Mouse (Mus musculus) megakaryocyte, embryonic 14.5 days (primary cell): Measurements from ENCODE around the gene Slc9a1. TPM values are rescaled to one million over a fixed set of nuclear protein-coding genes. Genes with fewer than 3 reads are reported as not detected.

Experiments used
- H3K27me3 ChIP-seq: replicated peaks from 2 replicates; pipeline ENCODE3; 2012; ENCODE audit warnings: inconsistent platforms
- H3K36me3 ChIP-seq: replicated peaks from 2 replicates; pipeline ENCODE3; 2012; ENCODE audit warnings: low read length, inconsistent platforms, mixed read lengths
- H3K4me1 ChIP-seq: 2 replicates; pipeline ENCODE4 v1.6.1; 2012; ENCODE audit warnings: inconsistent platforms
- H3K4me3 ChIP-seq: replicated peaks from 2 replicates; pipeline ENCODE3; 2012; ENCODE audit warnings: moderate library complexity, mild to moderate bottlenecking, inconsistent platforms
- H3K9me3 ChIP-seq: 2 replicates; pipeline ENCODE4 v1.6.1; 2012; ENCODE audit warnings: inconsistent platforms
- FLI1 ChIP-seq: IDR thresholded peaks from 2 replicates; pipeline ENCODE4 v1.6.1; 2012; ENCODE audit warnings: low read length, inconsistent platforms, mixed read lengths
- GATA1 ChIP-seq: IDR thresholded peaks from 3 replicates; pipeline ENCODE4 v1.6.1; 2012; ENCODE audit warnings: mixed read lengths, low read length, inconsistent platforms, borderline replicate concordance
- polyA plus RNA-seq: library from polyadenylated mRNA; stranded (reverse); fragments of >175 nt; gene quantifications from 2 replicates; pipeline ENCODE4 v1.2.3, GENCODE M21; 2012; ENCODE audit warnings: low replicate concordance; ENCODE audit not compliant: insufficient read depth

Slc9a1 gene
- polyA plus RNA-seq, 1 experiment: 56.9 TPM

- Histone ChIP-seq H3K9me3 (no peaks in the 10 kb centered on the region), H3K36me3 (peaks cover 61% of the 10 kb centered on the region), H3K4me3 (no peak overlapping the region), H3K27me3 (no peaks in the 10 kb centered on the region), H3K4me1 (peaks cover 95% of the 10 kb centered on the region)
- TF ChIP-seq GATA1 (no peak), FLI1 (no peak)
Measured at GRCm38 (mm10) chr4:133397961-133398360, 28.5 kb downstream of the Slc9a1 start.

DNA sequence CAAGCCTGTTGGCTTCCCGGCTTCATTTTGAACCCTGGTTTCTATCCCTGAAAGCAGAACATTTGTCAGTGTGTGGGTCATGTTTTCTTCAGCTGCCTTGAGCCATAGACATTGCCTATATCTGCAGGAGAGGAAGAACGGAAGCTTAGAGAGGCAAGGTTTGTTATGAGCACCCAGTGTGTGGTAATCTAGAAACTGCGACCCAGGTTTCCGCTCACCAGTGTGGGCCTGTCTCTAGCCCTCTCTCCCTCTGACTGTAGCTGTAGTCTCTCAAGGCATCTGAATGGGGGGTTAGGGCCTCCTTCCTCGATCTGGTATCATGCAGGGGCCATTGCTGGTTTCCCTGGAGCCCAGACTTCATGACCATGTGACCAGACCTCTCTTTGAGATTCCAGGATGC lies 29.1 kb downstream of the Slc9a1 start:
- peaks cover 100% of the 10 kb centered on the region for H3K4me1 ChIP-seq
- no peak overlapping the region for H3K4me3 ChIP-seq
- TF ChIP-seq GATA1 (no peak), FLI1 (no peak)
- peaks cover 66% of the 10 kb centered on the region for H3K36me3 ChIP-seq
- no peaks in the 10 kb centered on the region for H3K9me3 ChIP-seq
- no peaks in the 10 kb centered on the region for H3K27me3 ChIP-seq

- Histone ChIP-seq H3K27me3 (no peaks in the 10 kb centered on the region), H3K36me3 (peaks cover 75% of the 10 kb centered on the region), H3K4me1 (peaks cover 95% of the 10 kb centered on the region), H3K9me3 (no peaks in the 10 kb centered on the region), H3K4me3 (no peak overlapping the region)
- TF ChIP-seq GATA1: no peak
- no peak for TF ChIP-seq FLI1
Measured at GRCm38 (mm10) chr4:133399509-133399908, 30.0 kb downstream of the Slc9a1 start.

- H3K4me1 ChIP-seq: peaks cover 95% of the 10 kb centered on the region
- no peaks in the 10 kb centered on the region for H3K27me3 ChIP-seq
- no peak overlapping the region for H3K4me3 ChIP-seq
- no peaks in the 10 kb centered on the region for H3K9me3 ChIP-seq
- H3K36me3 ChIP-seq: peaks cover 75% of the 10 kb centered on the region
- TF ChIP-seq GATA1 (no peak), FLI1 (no peak)
Measured at GRCm38 (mm10) chr4:133400098-133400497, 30.6 kb downstream of the Slc9a1 start.

- H3K4me3 ChIP-seq: peak overlapping the region; percentile 87
- no peaks in the 10 kb centered on the region for H3K9me3 ChIP-seq
- no peak for TF ChIP-seq GATA1
- no peak for TF ChIP-seq FLI1
- no peaks in the 10 kb centered on the region for H3K27me3 ChIP-seq
- peaks cover 74% of the 10 kb centered on the region for H3K36me3 ChIP-seq
- H3K4me1 ChIP-seq: peaks cover 95% of the 10 kb centered on the region
Measured at GRCm38 (mm10) chr4:133402011-133402410, 32.5 kb downstream of the Slc9a1 start.

GRCm38 (mm10) chr4:133403611-133404228 lies 34.2 kb downstream of the Slc9a1 start:
- H3K36me3 ChIP-seq: peaks cover 76% of the 10 kb centered on the region
- peaks cover 94% of the 10 kb centered on the region for H3K4me1 ChIP-seq
- H3K27me3 ChIP-seq: no peaks in the 10 kb centered on the region
- TF ChIP-seq FLI1: no peak
- TF ChIP-seq GATA1: no peak
- H3K9me3 ChIP-seq: no peaks in the 10 kb centered on the region
- H3K4me3 ChIP-seq: no peak overlapping the region

GRCm38 (mm10) chr4:133404256-133404655 lies 34.8 kb downstream of the Slc9a1 start:
- Histone ChIP-seq H3K9me3 (no peaks in the 10 kb centered on the region), H3K4me3 (no peak overlapping the region), H3K27me3 (no peaks in the 10 kb centered on the region), H3K36me3 (peaks cover 76% of the 10 kb centered on the region), H3K4me1 (peaks cover 93% of the 10 kb centered on the region)
- TF ChIP-seq FLI1: no peak
- TF ChIP-seq GATA1: no peak

DNA sequence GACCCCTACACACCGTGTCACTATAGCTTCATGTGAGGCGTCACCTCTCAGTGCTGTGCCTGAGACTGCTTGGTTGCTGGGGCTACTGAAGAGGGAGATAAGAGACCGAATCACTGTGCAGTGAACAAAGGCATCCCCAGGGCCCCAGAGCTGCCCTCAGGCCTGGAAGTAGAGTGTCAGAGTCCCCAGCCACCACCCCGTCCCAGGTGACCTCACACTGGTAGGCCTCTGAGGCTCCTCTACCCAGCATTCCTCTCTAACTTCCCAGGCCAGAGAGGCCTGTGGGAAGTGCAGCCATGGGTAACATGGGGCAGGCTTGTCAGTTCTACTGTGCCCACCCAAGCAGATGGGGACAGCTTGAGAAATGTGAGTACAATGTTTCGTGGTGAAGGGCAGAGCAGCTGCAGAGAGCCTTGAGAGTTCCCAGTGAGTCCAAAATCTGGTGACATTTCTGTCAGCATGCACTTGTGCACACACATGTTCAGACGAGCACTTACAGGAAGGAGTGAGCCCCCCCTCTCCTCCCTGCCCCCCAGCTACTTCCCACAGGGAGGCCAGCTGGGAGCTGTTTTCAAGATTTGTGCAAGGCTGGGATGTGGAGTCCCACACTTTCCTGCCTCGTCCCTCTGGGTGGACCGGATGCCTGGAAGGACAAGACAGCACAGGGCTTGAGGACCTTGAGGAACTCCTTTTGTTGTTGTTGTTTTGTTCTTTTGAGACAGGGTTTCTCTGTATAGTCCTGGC lies 37.0 kb downstream of the Slc9a1 start:
- Histone ChIP-seq H3K4me3 (no peak overlapping the region), H3K36me3 (peaks cover 84% of the 10 kb centered on the region), H3K4me1 (peaks cover 93% of the 10 kb centered on the region), H3K27me3 (no peaks in the 10 kb centered on the region), H3K9me3 (no peaks in the 10 kb centered on the region)
- TF ChIP-seq GATA1: no peak

GRCm38 (mm10) chr4:133407114-133407787 lies 37.7 kb downstream of the Slc9a1 start:
- Histone ChIP-seq H3K36me3 (peaks cover 91% of the 10 kb centered on the region), H3K27me3 (no peaks in the 10 kb centered on the region), H3K9me3 (no peaks in the 10 kb centered on the region), H3K4me3 (no peak overlapping the region), H3K4me1 (peaks cover 93% of the 10 kb centered on the region)
- TF ChIP-seq FLI1 (no peak), GATA1 (no peak)

GRCm38 (mm10) chr4:133408006-133408405 lies 38.5 kb downstream of the Slc9a1 start:
- Histone ChIP-seq H3K36me3 (peaks cover 93% of the 10 kb centered on the region), H3K9me3 (no peaks in the 10 kb centered on the region), H3K4me3 (peak overlapping the region; percentile 21), H3K4me1 (peaks cover 93% of the 10 kb centered on the region), H3K27me3 (no peaks in the 10 kb centered on the region)
- TF ChIP-seq FLI1: no peak
- no peak for TF ChIP-seq GATA1
